Mouse (Mus musculus) C2C12 (cell line): ENCODE measurements around the gene Crb1.

Experiments used
- CEBPB ChIP-seq: IDR thresholded peaks from one replicate; pipeline ENCODE4 v1.6.1; 2011; ENCODE audit warnings: low read depth, mild to moderate bottlenecking, control low read depth, moderate library complexity
- CTCF ChIP-seq: IDR thresholded peaks from one replicate; pipeline ENCODE4 v1.5.1; 2011; ENCODE audit not compliant: control insufficient read depth, insufficient read depth, insufficient read length
- MAX ChIP-seq: IDR thresholded peaks from one replicate; pipeline ENCODE4 v1.6.1; 2011; ENCODE audit warnings: mild to moderate bottlenecking, control low read depth
- MYOD1 ChIP-seq: IDR thresholded peaks from one replicate; pipeline ENCODE4 v1.6.1; 2011; ENCODE audit warnings: low read depth; ENCODE audit not compliant: control insufficient read depth, insufficient read length
- MYOG ChIP-seq: IDR thresholded peaks from one replicate; pipeline ENCODE4 v1.6.1; 2011; ENCODE audit not compliant: control insufficient read depth, insufficient read length; ENCODE audit errors: extremely low read depth

DNA sequence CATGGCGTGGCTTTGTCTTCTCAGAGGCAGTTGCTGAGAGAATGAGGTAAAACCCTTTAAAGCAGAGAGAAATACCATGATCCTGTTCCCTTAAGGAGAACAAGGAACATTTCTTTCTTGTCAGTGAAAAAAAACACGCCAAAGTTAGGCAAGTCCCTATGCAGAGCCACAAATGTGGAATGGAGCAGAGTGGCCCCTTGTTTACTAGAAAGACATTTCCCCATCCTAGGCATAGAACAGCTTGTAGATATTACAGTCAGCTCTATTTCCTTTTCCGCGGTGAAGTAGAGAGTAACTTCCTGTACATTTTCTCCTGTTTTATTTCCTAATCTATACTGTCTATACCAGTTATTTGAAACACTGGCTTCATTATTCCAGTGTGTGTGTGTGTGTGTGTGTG is 170.6 kb downstream of the Crb1 start:
- TF ChIP-seq CEBPB (no peak), MAX (no peak), CTCF (no peak), MYOG (no peak), MYOD1 (no peak)
